Mouse (Mus musculus) lung, adult 18-20 months (tissue): ENCODE results near the gene Tshz2.

Experiments
- DNase-seq, 2 experiments: peaks; one replicate each; pipeline ENCODE4 v3.0.0; 2022; ENCODE audit warnings: mixed read lengths in 2 of 2

The Tshz2 gene

GRCm38 (mm10) chr2:170120139-170121027, 487.6 kb downstream of the Tshz2 start:
- DNase-seq: no peak
